In genomic region chr12:110400936-110401335, GRCm38 (mm10) we compare ENCODE assay signal across 1 mouse cellular context.
TF ChIP-seq lines count a peak whose summit lies in the region.

No protein-coding gene starts in this region.

TF ChIP-seq in MEL, 35 proteins besides CTCF, POLR2A, EP300 and RAD21 (continued from another document):
- TF ChIP-seq POLR2AphosphoS5 (IDR thresholded peaks at IDR 0.05; ENCODE audit: borderline replicate concordance, low read depth, low read length) (no peak), MYB (IDR thresholded peaks at IDR 0.05; ENCODE audit: low read depth, low read length) (no peak), GATA1 (IDR thresholded peaks at IDR 0.05; ENCODE audit: low read depth, low read length) (no peak), MAFK (IDR thresholded peaks at IDR 0.05; ENCODE audit: borderline replicate concordance, low read depth, low read length) (no peak), NELFE (IDR thresholded peaks at IDR 0.05; ENCODE audit: low read depth, low read length) (no peak), JUND (IDR thresholded peaks at IDR 0.05; ENCODE audit: low read depth, low read length) (no peak), RCOR1 (IDR thresholded peaks at IDR 0.05; ENCODE audit: low read depth, low read length) (no peak), NRF1 (IDR thresholded peaks at IDR 0.05; ENCODE audit: insufficient read depth, low read depth, low read length, poor library complexity, severe bottlenecking) (no peak)
